Mouse (Mus musculus) spleen, adult 2 months (tissue): ENCODE results near the gene Gm21954.

Experiments used
- CTCF ChIP-seq: fragments of 200-500 bp; IDR thresholded peaks from 2 replicates; pipeline ENCODE4 v1.5.1; 2011; ENCODE audit warnings: mild to moderate bottlenecking, inconsistent platforms; ENCODE audit not compliant: insufficient read depth, insufficient read length, insufficient replicate concordance; ENCODE audit errors: extremely low read depth
- POLR2A ChIP-seq: fragments of 200-500 bp; IDR thresholded peaks from 2 replicates; pipeline ENCODE4 v1.6.1; 2011; ENCODE audit warnings: low read depth, low read length, inconsistent platforms

DNA sequence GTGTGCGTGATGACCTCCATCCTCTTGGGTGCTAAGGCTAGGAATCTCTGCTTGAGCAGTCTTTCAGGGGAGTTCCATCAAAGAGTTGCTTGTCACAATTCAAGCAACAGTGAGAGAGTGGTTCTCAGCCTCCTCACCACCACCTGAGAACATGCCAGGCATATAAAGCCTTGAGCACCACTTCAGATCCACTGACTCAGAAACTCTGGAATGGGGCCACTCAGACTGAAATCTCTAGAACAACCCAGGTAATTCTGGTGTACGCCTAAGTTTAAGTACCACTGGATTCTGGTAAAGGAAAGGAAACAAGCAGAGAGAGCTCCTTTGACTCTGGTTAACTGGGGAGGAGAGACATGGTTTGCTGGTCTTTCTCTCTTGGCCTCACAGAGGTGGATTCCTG is 19.5 kb downstream of the Gm21954 start:
- TF ChIP-seq CTCF (no peak), POLR2A (no peak)
